In genomic region chr3:53151607-53152006, GRCm38 (mm10) we compare ENCODE assay signal across 21 mouse cellular contexts.
"Had no signal": no experiment of that assay in that cellular context is flagged by ENCODE, and none has a peak within 500 bp of the region (broad histone marks: within the 10 kb centered on the region; RNA-seq: fewer than 3 reads in every experiment).

No protein-coding gene starts in this region.

- H3K4me3 ChIP-seq: layer of hippocampus, adult 2 months; limb, embryonic 10.5 days; limb, embryonic 13.5 days; liver, embryonic 12.5 days; liver, embryonic 15.5 days; lung, embryonic 15.5 days; midbrain, embryonic 13.5 days; neural tube, embryonic 12.5 days; neural tube, embryonic 15.5 days had no signal

- H3K4me1 ChIP-seq: limb, embryonic 10.5 days; liver, embryonic 12.5 days; liver, embryonic 15.5 days; lung, embryonic 15.5 days; midbrain, embryonic 13.5 days; neural tube, embryonic 12.5 days; neural tube, embryonic 15.5 days had no signal

- H3K9ac ChIP-seq: limb, embryonic 13.5 days; liver, embryonic 12.5 days; liver, embryonic 15.5 days; lung, embryonic 15.5 days; midbrain, embryonic 13.5 days; neural tube, embryonic 12.5 days; neural tube, embryonic 15.5 days had no signal

- H3K4me2 ChIP-seq: limb, embryonic 13.5 days; liver, embryonic 12.5 days; liver, embryonic 15.5 days; lung, embryonic 15.5 days; midbrain, embryonic 13.5 days; neural tube, embryonic 12.5 days; neural tube, embryonic 15.5 days had no signal

- H3K27me3 ChIP-seq: limb, embryonic 13.5 days; liver, embryonic 12.5 days; liver, embryonic 15.5 days; lung, embryonic 15.5 days; midbrain, embryonic 13.5 days; neural tube, embryonic 12.5 days; neural tube, embryonic 15.5 days had no signal

- ATAC-seq: liver, embryonic 12.5 days; midbrain, embryonic 13.5 days had no signal

- H3K27ac ChIP-seq: layer of hippocampus, adult 2 months; limb, embryonic 10.5 days; limb, embryonic 13.5 days; liver, embryonic 12.5 days; liver, embryonic 15.5 days; lung, embryonic 15.5 days; midbrain, embryonic 13.5 days; neural tube, embryonic 12.5 days; neural tube, embryonic 15.5 days; stomach, postnatal 0 days had no signal

- DNase-seq: kidney, adult 18-20 months; kidney, adult 9 months; kidney, postnatal 14 days; layer of hippocampus, adult 9-11 months; liver; lung, postnatal 10 days; right cerebral cortex, adult 18-20 months; right cerebral cortex, postnatal 14 days; right cerebral cortex, postnatal 4 days; thymus, adult 2 months; thymus, postnatal 14 days had no signal

- H3K36me3 ChIP-seq: limb, embryonic 13.5 days; liver, embryonic 12.5 days; liver, embryonic 15.5 days; lung, embryonic 15.5 days; midbrain, embryonic 13.5 days; neural tube, embryonic 12.5 days; neural tube, embryonic 15.5 days had no signal

- H3K9me3 ChIP-seq: limb, embryonic 10.5 days; liver, embryonic 12.5 days; liver, embryonic 15.5 days; midbrain, embryonic 13.5 days; neural tube, embryonic 15.5 days had no signal
